Mouse (Mus musculus): ENCODE results near the gene Tbl2. TPM values are rescaled to one million over a fixed set of nuclear protein-coding genes. Genes with fewer than 3 reads are reported as not detected.
A peak's percentile ranks its signal among the peaks of the same experiment; 100 is the strongest.

Tbl2 gene
- polyA plus RNA-seq (2012; rRNA removed): 8.1 and 8.3 TPM in 2 replicates

DNA sequence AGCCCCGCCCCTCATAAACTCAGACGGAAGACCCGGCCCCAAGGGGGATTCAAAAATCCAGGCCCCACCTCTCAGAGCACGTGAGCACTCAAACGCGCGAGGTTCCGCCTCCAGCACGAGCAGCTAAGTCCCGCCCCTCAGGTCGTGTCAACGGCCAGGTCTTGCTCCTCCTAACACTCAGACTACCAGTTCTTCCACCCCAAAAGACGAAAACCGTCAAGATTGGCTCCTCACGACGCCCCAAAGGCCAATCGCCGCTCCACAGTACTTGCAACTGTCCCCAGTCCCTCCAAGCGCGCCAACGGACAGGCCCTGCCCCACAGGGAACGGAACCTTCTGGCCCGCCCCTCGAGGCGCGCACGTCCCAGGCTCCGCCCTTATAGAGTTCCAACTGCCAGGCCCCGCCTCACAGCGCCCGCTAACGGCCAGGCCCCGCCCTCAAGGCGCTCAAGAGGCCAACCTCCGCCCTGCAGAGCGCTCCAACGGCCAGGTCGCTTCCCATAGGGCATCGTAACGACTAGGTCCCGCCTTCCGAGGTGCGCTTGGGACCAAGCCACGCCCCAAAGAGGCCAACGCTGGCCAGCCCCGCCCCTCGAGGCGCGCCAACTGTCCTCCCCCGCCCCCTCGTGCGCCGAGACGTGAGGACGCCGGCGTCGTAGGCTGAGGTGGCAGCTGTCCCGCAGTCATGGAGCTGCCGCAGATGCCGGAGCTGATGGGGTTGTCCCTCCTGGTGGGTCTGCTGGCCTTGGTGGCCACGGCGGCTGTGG is at the start of gene Tbl2:
Tbl2 (plus strand) TSS at position 605 of the 767 bp plus-strand sequence.
- peak; percentile 84; the same call in 1 of the 2 replicates for TF ChIP-seq POLR2A (IDR thresholded peaks at IDR 0.05; ENCODE audit: borderline replicate concordance, extremely low read depth, low read depth, low read length)
- no peak for TF ChIP-seq CTCF (IDR thresholded peaks at IDR 0.05; ENCODE audit: insufficient read depth, low read length)
- Histone ChIP-seq H3K4me1 (ENCODE audit: control insufficient read depth, insufficient read depth, low read length) (no peaks in the 10 kb centered on the region), H3K4me3 (replicated peaks; ENCODE audit: extremely low read depth, low read depth, low read length) (peak within 1 kb of the TSS; percentile 85)
- DNase-seq: peak; percentile 99
- under 1% methylated on average over 63 of the region's 63 CpGs for WGBS

DNA sequence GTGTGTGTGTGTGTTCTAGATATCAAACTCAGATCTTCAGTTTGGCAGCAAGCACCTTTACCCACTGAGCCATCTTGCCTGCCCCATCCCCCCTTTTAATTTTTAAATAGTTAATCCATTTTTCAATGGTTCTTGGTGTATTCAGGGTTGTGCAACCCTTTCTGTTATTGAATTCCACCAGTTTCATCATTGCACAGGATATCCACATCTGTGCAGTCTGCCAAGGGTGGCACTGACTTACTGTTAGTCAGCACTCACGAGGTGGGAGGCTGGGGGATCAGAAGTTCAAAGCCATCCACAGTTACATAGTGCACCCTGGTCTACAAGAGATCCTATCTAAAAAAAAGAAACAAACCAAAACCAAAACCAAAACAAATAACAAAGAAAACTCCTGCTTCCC is 48.5 kb upstream of the Tbl2 start:
- DNase-seq: no peak
- Histone ChIP-seq H3K4me3 (replicated peaks; ENCODE audit: extremely low read depth, low read depth, low read length) (no peak overlapping the region), H3K4me1 (ENCODE audit: control insufficient read depth, insufficient read depth, low read length) (no peaks in the 10 kb centered on the region)
- 34% methylated on average over 1 of the region's 1 CpGs for WGBS
- TF ChIP-seq POLR2A (IDR thresholded peaks at IDR 0.05; ENCODE audit: borderline replicate concordance, extremely low read depth, low read depth, low read length) (no peak), CTCF (IDR thresholded peaks at IDR 0.05; ENCODE audit: insufficient read depth, low read length) (no peak)

DNA sequence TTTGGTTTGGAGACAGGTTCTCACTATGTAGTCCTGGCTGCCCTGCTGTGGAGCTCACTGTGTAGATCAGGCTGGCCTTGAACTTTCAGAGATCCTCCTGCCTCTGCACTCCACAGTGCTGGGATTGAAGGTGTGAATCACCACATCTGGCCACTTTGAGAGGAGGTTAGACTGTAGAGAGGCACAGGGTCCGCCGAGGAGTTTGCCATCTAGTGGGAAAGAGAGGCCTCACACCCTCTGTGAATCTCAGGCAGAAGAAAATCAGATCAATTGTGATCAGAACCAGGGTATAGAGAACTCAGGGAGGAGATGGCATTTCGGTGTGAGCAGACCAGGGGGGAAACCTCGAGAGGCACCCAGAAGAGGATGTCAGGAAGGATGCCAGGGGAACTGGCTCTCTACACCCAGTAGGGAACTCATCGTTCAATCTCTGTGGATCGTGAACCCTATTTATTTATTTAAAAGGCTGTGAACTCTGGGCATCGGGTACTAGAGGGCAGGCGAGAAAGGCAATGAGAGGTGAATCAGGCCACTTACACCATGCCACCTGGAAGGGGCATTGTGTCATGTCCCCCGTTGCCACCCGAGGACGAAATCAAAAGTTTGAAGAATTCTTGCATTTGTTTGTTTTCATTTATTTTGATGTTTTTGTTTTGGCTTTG is 45.3 kb upstream of the Tbl2 start:
- Histone ChIP-seq H3K4me3 (replicated peaks; ENCODE audit: extremely low read depth, low read depth, low read length) (no peak overlapping the region), H3K4me1 (ENCODE audit: control insufficient read depth, insufficient read depth, low read length) (peaks cover 3% of the 10 kb centered on the region)
- 50% methylated on average over 11 of the region's 11 CpGs for WGBS
- no peak for DNase-seq
- peak; percentile 48; the same call in 1 of the 2 replicates for TF ChIP-seq CTCF (IDR thresholded peaks at IDR 0.05; ENCODE audit: insufficient read depth, low read length)
- TF ChIP-seq POLR2A (IDR thresholded peaks at IDR 0.05; ENCODE audit: borderline replicate concordance, extremely low read depth, low read depth, low read length): no peak

DNA sequence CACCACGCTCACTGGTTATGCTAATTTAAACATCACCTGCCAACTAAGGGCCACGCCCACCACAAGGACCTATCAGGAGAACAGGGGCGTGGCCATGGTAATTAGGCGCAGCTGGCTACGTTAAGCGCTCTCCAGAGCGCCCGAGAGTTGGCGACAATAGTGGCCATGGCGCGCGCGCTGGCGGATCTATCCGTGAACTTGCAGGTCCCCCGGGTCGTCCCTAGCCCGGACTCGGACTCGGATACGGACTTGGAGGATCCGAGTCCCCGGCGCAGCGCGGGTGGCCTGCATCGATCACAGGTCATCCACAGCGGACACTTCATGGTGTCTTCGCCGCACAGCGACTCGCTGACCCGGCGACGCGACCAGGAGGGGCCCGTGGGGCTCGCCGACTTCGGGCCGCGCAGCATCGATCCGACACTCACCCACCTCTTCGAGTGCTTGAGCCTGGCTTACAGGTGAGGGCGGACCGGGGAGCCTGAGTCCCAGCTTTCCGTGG is 42.6 kb upstream of the Tbl2 start:
- WGBS: 1% methylated on average over 48 of the region's 48 CpGs
- Histone ChIP-seq H3K4me3 (replicated peaks; ENCODE audit: extremely low read depth, low read depth, low read length) (peak overlapping the region; percentile 63), H3K4me1 (ENCODE audit: control insufficient read depth, insufficient read depth, low read length) (peaks cover 3% of the 10 kb centered on the region)
- DNase-seq: peak; percentile 76
- TF ChIP-seq POLR2A (IDR thresholded peaks at IDR 0.05; ENCODE audit: borderline replicate concordance, extremely low read depth, low read depth, low read length) (peak; percentile 62; the same call in 1 of the 2 replicates), CTCF (IDR thresholded peaks at IDR 0.05; ENCODE audit: insufficient read depth, low read length) (no peak)

DNA sequence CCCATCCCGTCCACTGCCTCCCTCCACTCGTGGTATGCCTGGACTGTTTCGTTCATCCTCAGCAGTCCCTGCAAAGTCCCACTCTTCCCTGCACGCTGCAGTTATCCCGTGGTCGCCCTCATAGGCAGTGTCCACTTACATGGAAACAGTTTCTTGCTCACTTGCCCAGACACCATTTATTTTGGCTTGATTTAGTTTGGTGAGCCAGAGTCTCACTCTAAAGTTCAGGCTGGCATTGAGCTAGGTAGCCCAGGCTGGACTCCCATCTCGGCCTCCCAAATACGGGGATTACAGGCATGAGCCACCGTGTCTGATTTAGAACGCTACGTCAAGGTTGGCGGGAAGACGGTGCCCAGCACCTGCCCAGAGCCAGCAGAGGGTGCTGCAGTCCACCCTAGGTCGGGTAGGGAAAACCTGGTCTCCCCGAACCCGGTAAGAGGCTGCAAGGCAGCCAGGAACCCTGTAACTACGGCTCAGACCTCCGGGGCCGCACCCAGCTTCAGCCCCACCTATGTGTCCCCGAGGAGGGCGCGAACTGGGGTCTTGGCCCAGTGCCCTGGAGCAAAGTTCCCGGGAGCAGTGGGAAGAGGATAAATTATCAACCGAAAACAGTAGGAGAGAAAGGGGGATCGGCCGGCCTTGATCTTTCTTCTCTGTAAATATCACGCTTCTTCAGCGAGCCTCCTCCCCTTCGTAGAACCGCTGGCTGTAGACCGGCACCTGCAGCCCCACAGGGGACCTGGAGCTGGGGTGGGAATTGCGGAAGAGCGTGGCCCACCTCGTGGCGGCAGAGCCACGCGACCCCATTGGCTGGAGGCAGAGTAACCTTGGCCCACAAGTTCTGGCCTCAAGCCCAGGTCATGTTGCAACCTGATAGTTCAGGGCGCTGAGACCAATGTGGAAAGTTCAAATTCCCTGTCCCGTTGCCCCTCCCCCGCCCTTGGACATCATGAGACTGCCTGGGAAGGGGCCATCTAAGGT is 41.6 kb upstream of the Tbl2 start:
- 9% methylated on average over 40 of the region's 40 CpGs for WGBS
- Histone ChIP-seq H3K4me3 (replicated peaks; ENCODE audit: extremely low read depth, low read depth, low read length) (peak overlapping the region; percentile 14), H3K4me1 (ENCODE audit: control insufficient read depth, insufficient read depth, low read length) (peaks cover 3% of the 10 kb centered on the region)
- peak; percentile 54 for DNase-seq
- TF ChIP-seq POLR2A (IDR thresholded peaks at IDR 0.05; ENCODE audit: borderline replicate concordance, extremely low read depth, low read depth, low read length): no peak
- peak; percentile 41; the same call in 1 of the 2 replicates for TF ChIP-seq CTCF (IDR thresholded peaks at IDR 0.05; ENCODE audit: insufficient read depth, low read length)

DNA sequence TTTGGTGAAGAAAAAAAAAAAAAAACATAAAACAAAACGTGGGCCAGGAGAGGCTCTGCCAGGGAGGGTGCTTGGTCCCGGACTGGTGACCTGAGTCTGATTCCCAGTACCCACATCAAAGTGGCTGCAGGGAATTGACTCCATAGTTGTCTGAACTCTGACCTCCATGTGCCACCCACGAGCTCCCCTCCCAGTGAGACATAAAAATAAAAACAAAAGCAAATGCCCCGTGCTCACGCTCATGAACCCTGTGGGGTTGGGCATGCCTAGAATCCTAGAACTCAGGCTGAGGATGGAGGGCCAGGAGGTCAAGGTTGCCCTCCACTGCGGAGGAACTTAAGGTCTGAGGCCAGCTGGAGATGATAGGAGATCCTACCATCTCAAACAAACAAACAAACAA is 40.4 kb upstream of the Tbl2 start:
- peaks cover 3% of the 10 kb centered on the region for H3K4me1 ChIP-seq (ENCODE audit: control insufficient read depth, insufficient read depth, low read length)
- no peak for DNase-seq
- 67% methylated on average over 6 of the region's 6 CpGs for WGBS
- H3K4me3 ChIP-seq (replicated peaks; ENCODE audit: extremely low read depth, low read depth, low read length): no peak overlapping the region
- no peak for TF ChIP-seq CTCF (IDR thresholded peaks at IDR 0.05; ENCODE audit: insufficient read depth, low read length)
- TF ChIP-seq POLR2A (IDR thresholded peaks at IDR 0.05; ENCODE audit: borderline replicate concordance, extremely low read depth, low read depth, low read length): no peak

DNA sequence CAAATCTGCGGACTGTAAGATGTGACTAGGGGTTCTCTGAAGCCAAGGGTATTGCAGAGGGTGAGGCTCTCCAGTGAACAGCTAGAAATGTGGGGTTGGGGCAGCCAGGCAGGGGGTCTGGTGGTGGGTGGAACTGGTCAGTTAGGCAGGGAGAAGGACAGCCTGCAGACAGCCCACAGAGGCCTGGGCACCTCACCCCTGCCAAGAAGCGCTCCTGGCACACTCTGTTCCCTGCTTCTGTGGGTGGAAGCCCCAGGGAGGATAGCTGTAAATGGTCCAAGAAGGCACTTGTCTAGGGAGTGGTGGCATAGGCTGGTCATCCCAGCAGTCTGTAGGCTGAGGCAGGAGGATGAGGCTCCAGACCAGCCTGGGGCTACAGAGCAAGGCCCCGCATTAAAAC is 40.0 kb upstream of the Tbl2 start:
- no peak for TF ChIP-seq CTCF (IDR thresholded peaks at IDR 0.05; ENCODE audit: insufficient read depth, low read length)
- TF ChIP-seq POLR2A (IDR thresholded peaks at IDR 0.05; ENCODE audit: borderline replicate concordance, extremely low read depth, low read depth, low read length): no peak
- Histone ChIP-seq H3K4me3 (replicated peaks; ENCODE audit: extremely low read depth, low read depth, low read length) (no peak overlapping the region), H3K4me1 (ENCODE audit: control insufficient read depth, insufficient read depth, low read length) (peaks cover 3% of the 10 kb centered on the region)
- DNase-seq: no peak
- 81% methylated on average over 3 of the region's 3 CpGs for WGBS

DNA sequence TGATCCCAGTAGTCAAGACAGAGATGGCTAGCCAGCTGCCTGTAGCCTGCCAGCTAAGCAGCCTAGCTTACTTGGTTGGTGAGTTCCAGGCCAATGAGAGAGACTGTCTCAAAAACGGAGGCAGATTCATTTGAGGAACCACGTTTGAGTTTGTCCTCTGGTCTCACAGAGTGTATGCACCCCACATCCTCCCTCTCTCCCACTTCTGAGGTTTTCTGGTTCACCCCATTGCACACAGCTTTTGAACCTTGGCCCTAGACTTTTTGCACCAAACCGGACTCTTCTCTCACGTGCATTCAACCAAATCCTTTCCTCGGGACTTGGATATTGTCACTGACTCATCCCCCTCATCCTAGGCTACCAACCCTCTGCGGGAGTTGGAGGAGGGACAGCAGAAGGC is 39.5 kb upstream of the Tbl2 start:
- WGBS: 70% methylated on average over 6 of the region's 6 CpGs
- Histone ChIP-seq H3K4me1 (ENCODE audit: control insufficient read depth, insufficient read depth, low read length) (peaks cover 3% of the 10 kb centered on the region), H3K4me3 (replicated peaks; ENCODE audit: extremely low read depth, low read depth, low read length) (no peak overlapping the region)
- TF ChIP-seq POLR2A (IDR thresholded peaks at IDR 0.05; ENCODE audit: borderline replicate concordance, extremely low read depth, low read depth, low read length): no peak
- no peak for TF ChIP-seq CTCF (IDR thresholded peaks at IDR 0.05; ENCODE audit: insufficient read depth, low read length)
- DNase-seq: no peak

DNA sequence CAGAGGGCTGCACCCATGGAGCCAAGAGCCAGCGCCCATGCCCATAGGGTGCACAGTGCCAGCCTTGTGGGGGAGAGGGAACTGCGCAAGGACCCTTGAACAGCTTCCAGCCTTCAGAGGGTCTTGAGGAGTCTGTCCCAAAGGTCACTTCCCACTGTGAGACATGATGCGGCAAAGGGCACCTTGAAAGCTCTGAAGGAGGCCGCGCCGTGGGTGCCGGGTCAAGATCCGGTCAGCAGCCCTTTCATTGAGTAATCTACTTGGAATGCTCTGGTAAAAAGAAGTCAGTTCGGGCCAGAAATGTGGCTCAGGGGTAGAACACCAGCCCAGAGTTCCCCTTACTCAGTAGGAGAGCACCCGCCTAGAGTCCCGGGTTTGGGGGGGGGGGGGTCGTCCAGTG is 35.7 kb upstream of the Tbl2 start:
- DNase-seq: no peak
- 79% methylated on average over 12 of the region's 12 CpGs for WGBS
- no peak for TF ChIP-seq POLR2A (IDR thresholded peaks at IDR 0.05; ENCODE audit: borderline replicate concordance, extremely low read depth, low read depth, low read length)
- TF ChIP-seq CTCF (IDR thresholded peaks at IDR 0.05; ENCODE audit: insufficient read depth, low read length): no peak
- no peak overlapping the region for H3K4me3 ChIP-seq (replicated peaks; ENCODE audit: extremely low read depth, low read depth, low read length)
- H3K4me1 ChIP-seq (ENCODE audit: control insufficient read depth, insufficient read depth, low read length): no peaks in the 10 kb centered on the region
